Mouse (Mus musculus) hindbrain, embryonic 10.5 days (tissue): ENCODE data around the gene Rprd2. TPM values are rescaled to one million over a fixed set of nuclear protein-coding genes. Genes with fewer than 3 reads are reported as not detected.
"Not testable (repeated sequence)": the region's sequence is repeated elsewhere in the genome, so short reads cannot be mapped to it uniquely, and the experiment has no call there.

Source experiments
- DNase-seq: peaks from one replicate; pipeline ENCODE4 v3.0.0-alpha.2; 2017; ENCODE audit warnings: low spot score
- H3K27ac ChIP-seq: fragments of 300-500 bp; sonication (generic); 2 replicates; pipeline ENCODE4 v1.5.1; 2016; ENCODE audit warnings: mild to moderate bottlenecking, moderate library complexity
- H3K27me3 ChIP-seq: fragments of 300-500 bp; sonication (generic); 2 replicates; pipeline ENCODE4 v1.6.1; 2016; ENCODE audit warnings: mild to moderate bottlenecking; ENCODE audit not compliant: poor library complexity, insufficient read depth, severe bottlenecking
- H3K36me3 ChIP-seq: fragments of 300-500 bp; sonication (generic); 2 replicates; pipeline ENCODE4 v1.6.1; 2016; ENCODE audit warnings: mild to moderate bottlenecking, moderate library complexity
- H3K4me1 ChIP-seq: fragments of 300-500 bp; sonication (generic); replicated peaks from 2 replicates; pipeline ENCODE4 v1.6.1; 2016; ENCODE audit warnings: mild to moderate bottlenecking
- H3K4me3 ChIP-seq: fragments of 300-500 bp; sonication (generic); 2 replicates; pipeline ENCODE4 v1.5.1; 2016; ENCODE audit warnings: mild to moderate bottlenecking, moderate library complexity
- H3K9me3 ChIP-seq: fragments of 300-500 bp; sonication (generic); 2 replicates; pipeline ENCODE4 v1.6.1; 2016; ENCODE audit warnings: mild to moderate bottlenecking, moderate library complexity
- WGBS: fragments of 180-500 bp; shearing (Covaris S2); methylation state at CpG from one replicate; pipeline ENCODE4 v1.1.7; 2016; 5-methylcytosine and 5-hydroxymethylcytosine counted together
- polyA plus RNA-seq: library from polyadenylated mRNA; unstranded; fragments of >200 nt; fragmentation: Nextera tagmentation; extraction: Ambion mirVana; gene quantifications from 2 replicates; pipeline ENCODE4 v1.2.1, GENCODE M21; 2016

Rprd2 gene
- polyA plus RNA-seq: 19.8 and 20.1 TPM in 2 replicates

DNA sequence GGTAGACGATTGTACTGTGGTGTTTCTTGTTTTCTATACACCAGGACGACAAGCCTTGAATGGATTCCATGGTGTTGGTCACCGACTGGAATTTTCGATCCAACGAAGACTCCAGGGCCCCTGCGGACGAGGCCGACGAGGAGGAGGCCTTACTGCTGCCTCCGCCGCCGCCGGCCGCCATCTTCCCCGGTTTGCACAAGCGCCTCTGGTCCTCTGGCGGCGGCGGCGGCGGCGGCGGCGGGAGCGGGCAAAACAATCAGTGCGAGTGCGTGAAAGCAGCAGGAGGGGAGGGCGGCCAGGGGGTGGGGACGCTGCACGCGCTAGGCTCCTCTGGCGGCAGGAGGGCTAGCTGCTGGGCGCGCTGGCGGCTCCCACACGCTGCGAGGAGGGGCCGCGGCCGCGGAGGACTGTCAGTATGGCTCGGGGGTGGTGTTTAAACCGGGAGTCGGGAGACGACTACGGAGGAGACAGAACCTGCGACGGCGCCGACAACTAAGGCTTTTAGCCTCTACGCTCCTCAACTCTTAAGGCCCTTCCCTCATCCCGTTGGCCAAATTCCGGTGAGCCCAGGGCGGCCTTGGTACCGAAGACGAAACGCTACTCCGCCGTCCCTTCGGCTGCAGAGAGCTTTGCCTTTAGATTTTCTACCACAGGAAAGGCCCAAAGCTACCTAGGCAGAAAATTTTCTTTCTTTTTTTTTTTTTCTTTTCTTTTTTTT, at the start of gene Rprd2:
TSS of gene Rprd2 (minus strand) at position 293 of the 718 bp plus-strand sequence.
- no peaks in the 10 kb centered on the region for H3K9me3 ChIP-seq
- H3K27me3 ChIP-seq: no peaks in the 10 kb centered on the region
- WGBS: under 1% methylated on average over 60 of the region's 60 CpGs
- DNase-seq: peak; percentile 86
- peak within 1 kb of the TSS; percentile 98 for H3K27ac ChIP-seq
- peaks cover 9% of the 10 kb centered on the region for H3K36me3 ChIP-seq
- peak within 1 kb of the TSS; percentile 92 for H3K4me3 ChIP-seq
- H3K4me1 ChIP-seq: peaks cover 28% of the 10 kb centered on the region

- no peaks in the 10 kb centered on the region for H3K27me3 ChIP-seq
- no peak overlapping the region for H3K4me3 ChIP-seq
- no peak overlapping the region for H3K27ac ChIP-seq
- DNase-seq: no peak
- WGBS: 98% methylated on average over 2 of the region's 2 CpGs
- H3K4me1 ChIP-seq: peaks cover 20% of the 10 kb centered on the region
- peaks cover 74% of the 10 kb centered on the region for H3K36me3 ChIP-seq
- H3K9me3 ChIP-seq: no peaks in the 10 kb centered on the region
Measured at GRCm38 (mm10) chr3:95867408-95867807, 48.7 kb upstream of the Rprd2 start.

GRCm38 (mm10) chr3:95866071-95866470, 47.4 kb upstream of the Rprd2 start:
- peaks cover 12% of the 10 kb centered on the region for H3K4me1 ChIP-seq
- no peak overlapping the region for H3K27ac ChIP-seq
- H3K4me3 ChIP-seq: no peak overlapping the region
- WGBS: 92% methylated on average over 5 of the region's 5 CpGs
- H3K9me3 ChIP-seq: no peaks in the 10 kb centered on the region
- no peak for DNase-seq
- H3K27me3 ChIP-seq: no peaks in the 10 kb centered on the region
- peaks cover 86% of the 10 kb centered on the region for H3K36me3 ChIP-seq

DNA sequence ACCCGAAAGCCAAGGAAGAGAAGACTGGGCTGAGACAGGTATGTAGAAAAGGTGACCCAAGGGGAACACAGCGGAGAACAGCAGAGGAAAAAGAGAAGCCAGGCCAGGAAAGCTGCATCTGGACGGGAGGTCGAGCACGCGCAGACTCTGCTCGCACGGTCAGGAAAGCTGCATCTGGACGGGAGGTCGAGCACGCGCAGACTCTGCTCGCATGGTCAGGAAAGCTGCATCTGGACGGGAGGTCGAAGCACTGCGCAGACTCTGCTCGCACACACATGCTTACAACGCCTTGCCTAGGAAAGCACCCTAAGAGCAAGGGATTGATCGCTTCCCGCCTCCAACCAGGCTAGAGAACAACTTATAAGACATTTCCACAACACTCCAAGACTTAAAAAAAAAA, 46.9 kb upstream of the Rprd2 start:
- no peaks in the 10 kb centered on the region for H3K27me3 ChIP-seq
- no peak for DNase-seq
- H3K9me3 ChIP-seq: no peaks in the 10 kb centered on the region
- H3K27ac ChIP-seq: no peak overlapping the region
- H3K36me3 ChIP-seq: peaks cover 86% of the 10 kb centered on the region
- H3K4me1 ChIP-seq: peaks cover 7% of the 10 kb centered on the region
- H3K4me3 ChIP-seq: no peak overlapping the region
- WGBS: 92% methylated on average over 20 of the region's 20 CpGs

DNA sequence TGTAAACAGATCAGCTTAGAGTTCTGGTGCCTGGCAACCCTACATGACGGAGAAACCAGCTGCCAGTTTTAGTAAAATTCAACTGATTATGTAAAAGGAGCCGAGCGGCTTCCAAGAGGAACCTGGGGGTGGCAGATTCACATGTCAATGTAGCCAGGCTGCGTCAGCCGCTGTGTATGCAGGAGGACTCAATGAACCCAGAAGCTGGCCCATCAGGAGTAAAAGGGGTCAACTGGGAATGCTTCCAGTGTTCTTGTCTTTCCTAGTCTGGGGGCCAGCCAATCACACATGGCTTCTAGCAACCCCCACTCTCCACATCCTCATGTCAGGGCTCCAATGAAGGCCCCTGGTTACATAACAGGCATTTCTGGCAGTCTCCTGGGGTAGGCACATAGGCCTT, 46.4 kb upstream of the Rprd2 start:
- no peak overlapping the region for H3K27ac ChIP-seq
- DNase-seq: no peak
- H3K27me3 ChIP-seq: no peaks in the 10 kb centered on the region
- H3K4me3 ChIP-seq: no peak overlapping the region
- H3K4me1 ChIP-seq: peaks cover 2% of the 10 kb centered on the region
- no peaks in the 10 kb centered on the region for H3K9me3 ChIP-seq
- H3K36me3 ChIP-seq: peaks cover 82% of the 10 kb centered on the region
- 95% methylated on average over 5 of the region's 5 CpGs for WGBS

- Histone ChIP-seq H3K27me3 (no peaks in the 10 kb centered on the region), H3K36me3 (peaks cover 69% of the 10 kb centered on the region), H3K9me3 (no peaks in the 10 kb centered on the region), H3K4me3 (no peak overlapping the region), H3K4me1 (no peaks in the 10 kb centered on the region), H3K27ac (no peak overlapping the region)
- 81% methylated on average over 7 of the region's 7 CpGs for WGBS
- DNase-seq: no peak
Measured at GRCm38 (mm10) chr3:95863578-95863977, 44.9 kb upstream of the Rprd2 start.

GRCm38 (mm10) chr3:95861796-95862195, 43.1 kb upstream of the Rprd2 start:
- H3K27ac ChIP-seq: no peak overlapping the region
- H3K36me3 ChIP-seq: peaks cover 51% of the 10 kb centered on the region
- H3K4me1 ChIP-seq: no peaks in the 10 kb centered on the region
- WGBS: 39% methylated on average over 2 of the region's 2 CpGs
- peak; percentile 50 for DNase-seq
- no peaks in the 10 kb centered on the region for H3K9me3 ChIP-seq
- no peak overlapping the region for H3K4me3 ChIP-seq
- H3K27me3 ChIP-seq: no peaks in the 10 kb centered on the region

GRCm38 (mm10) chr3:95861216-95861615, 42.6 kb upstream of the Rprd2 start:
- WGBS: 78% methylated on average over 10 of the region's 10 CpGs
- Histone ChIP-seq H3K4me3 (no peak overlapping the region), H3K27ac (no peak overlapping the region), H3K4me1 (no peaks in the 10 kb centered on the region; the same call in 1 of the 2 replicates), H3K36me3 (peaks cover 45% of the 10 kb centered on the region), H3K27me3 (no peaks in the 10 kb centered on the region), H3K9me3 (no peaks in the 10 kb centered on the region)
- DNase-seq: no peak

DNA sequence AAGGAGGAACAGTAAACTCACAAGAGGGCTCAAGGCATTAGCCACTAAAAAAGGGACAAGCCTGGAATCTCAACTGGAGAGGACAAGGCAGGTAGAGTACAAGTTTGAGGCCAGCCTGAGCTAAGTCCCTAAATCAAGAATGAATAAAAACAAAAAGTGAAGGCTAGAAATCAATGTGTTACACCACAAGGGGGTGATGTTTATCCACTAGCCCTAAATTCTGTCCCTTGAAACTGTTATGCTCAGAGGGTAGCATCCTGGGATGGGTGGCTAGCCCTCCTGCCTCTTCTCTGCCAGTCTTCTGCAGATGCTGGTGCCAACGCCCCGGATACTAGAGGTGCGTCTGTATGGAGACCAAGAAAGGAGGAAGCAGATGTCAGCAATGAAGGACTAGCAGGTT, 41.7 kb upstream of the Rprd2 start:
- H3K27me3 ChIP-seq: no peaks in the 10 kb centered on the region
- no peaks in the 10 kb centered on the region; the same call in 1 of the 2 replicates for H3K4me1 ChIP-seq
- DNase-seq: no peak
- H3K36me3 ChIP-seq: peaks cover 38% of the 10 kb centered on the region
- H3K9me3 ChIP-seq: no peaks in the 10 kb centered on the region
- H3K27ac ChIP-seq: no peak overlapping the region
- no peak overlapping the region for H3K4me3 ChIP-seq
- WGBS: 80% methylated on average over 3 of the region's 3 CpGs

GRCm38 (mm10) chr3:95858278-95858677, 39.6 kb upstream of the Rprd2 start:
- WGBS: 84% methylated on average over 3 of the region's 3 CpGs
- H3K36me3 ChIP-seq: peaks cover 22% of the 10 kb centered on the region
- not testable (repeated sequence) for H3K4me3 ChIP-seq, H3K27me3 ChIP-seq, H3K4me1 ChIP-seq, H3K9me3 ChIP-seq, H3K27ac ChIP-seq, DNase-seq

DNA sequence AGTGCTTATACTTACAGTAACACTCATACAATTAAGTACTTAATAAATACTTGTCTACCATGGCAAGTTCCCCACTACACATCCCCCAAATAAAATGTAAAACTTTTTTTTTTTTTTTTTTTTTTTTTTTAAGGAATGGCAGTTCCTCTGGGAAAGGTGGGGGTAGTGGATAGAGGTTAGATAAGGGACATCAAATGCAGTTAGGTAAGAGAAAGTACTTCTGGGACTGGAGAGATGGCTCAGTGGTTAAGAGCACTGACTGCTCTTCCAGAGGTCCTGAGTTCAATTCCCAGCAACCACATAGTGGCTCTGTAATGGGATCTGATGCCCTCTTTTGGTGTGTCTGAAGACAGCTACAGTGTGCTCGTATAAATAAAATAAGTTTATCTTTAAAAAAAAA, 38.4 kb upstream of the Rprd2 start:
- H3K27ac ChIP-seq, H3K4me1 ChIP-seq, H3K9me3 ChIP-seq, DNase-seq, H3K4me3 ChIP-seq, H3K27me3 ChIP-seq: not testable (repeated sequence)
- peaks cover 24% of the 10 kb centered on the region for H3K36me3 ChIP-seq
- 78% methylated on average over 1 of the region's 1 CpGs for WGBS

DNA sequence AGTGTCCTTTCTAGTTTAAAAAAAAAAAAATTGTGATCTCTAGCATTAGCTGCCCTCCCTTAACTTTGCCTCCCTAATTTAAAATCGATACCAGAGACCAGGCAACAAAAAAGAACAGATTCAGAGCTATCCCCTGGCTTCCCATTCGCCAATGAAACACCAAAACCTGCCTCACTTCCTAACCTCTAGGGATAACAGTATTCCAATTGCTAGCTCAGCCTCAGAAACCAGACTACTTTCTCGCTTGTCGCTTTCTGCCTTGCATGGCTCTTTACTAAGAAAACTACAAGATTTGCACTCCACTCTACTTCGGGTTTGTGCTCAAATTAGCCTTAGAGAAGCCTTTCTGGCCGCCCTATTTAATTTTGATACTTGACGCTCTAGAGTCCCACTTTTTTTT, 37.5 kb upstream of the Rprd2 start:
- peak overlapping the region; percentile 93 for H3K27ac ChIP-seq
- DNase-seq: no peak
- WGBS: 29% methylated on average over 7 of the region's 7 CpGs
- H3K36me3 ChIP-seq: peaks cover 24% of the 10 kb centered on the region
- no peaks in the 10 kb centered on the region for H3K9me3 ChIP-seq
- peak overlapping the region; percentile 96 for H3K4me3 ChIP-seq
- H3K4me1 ChIP-seq: peaks cover 6% of the 10 kb centered on the region
- H3K27me3 ChIP-seq: no peaks in the 10 kb centered on the region

DNA sequence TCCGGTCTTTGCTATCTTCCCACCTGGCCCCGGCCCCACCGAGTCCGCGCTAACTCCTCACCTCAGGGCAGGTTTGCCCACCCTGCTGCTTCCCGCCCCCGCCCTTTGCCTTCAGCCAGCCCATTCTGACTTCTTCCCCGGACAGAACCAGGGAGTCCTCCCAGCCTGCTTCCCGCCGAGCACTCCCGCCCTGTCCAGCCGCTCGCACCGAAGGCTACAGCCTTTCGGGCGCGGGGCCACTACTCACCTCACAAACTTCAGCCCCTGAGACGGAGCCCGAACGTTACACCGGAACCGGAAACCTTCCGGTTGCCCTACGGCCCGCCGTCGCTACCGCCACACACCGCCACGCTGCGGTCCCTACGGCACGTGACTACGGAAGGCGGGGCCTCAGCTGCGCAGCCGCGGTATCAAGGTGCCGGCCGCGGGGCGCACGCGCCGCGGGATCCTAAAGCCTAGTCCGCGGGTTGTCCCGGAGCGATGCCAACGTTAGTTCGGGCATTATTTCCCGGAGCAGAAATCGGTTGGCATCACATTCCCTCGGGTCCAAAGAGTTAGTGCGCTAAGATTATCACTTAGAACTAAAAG, 36.9 kb upstream of the Rprd2 start, which contains the start of gene Prpf3:
TSS of gene Prpf3 (minus strand) at position 384 of the 588 bp plus-strand sequence.
- DNase-seq: peak; percentile 93
- peak within 1 kb of the TSS; percentile 93 for H3K27ac ChIP-seq
- H3K4me1 ChIP-seq: peaks cover 6% of the 10 kb centered on the region
- H3K27me3 ChIP-seq: no peaks in the 10 kb centered on the region
- H3K4me3 ChIP-seq: peak within 1 kb of the TSS; percentile 96
- WGBS: under 1% methylated on average over 56 of the region's 56 CpGs
- no peaks in the 10 kb centered on the region for H3K9me3 ChIP-seq
- peaks cover 29% of the 10 kb centered on the region for H3K36me3 ChIP-seq
